Comparison of ENCODE assay signal across 8 mouse cellular contexts in genomic region chr10:60148087-60148486, GRCm38 (mm10). TPM values are rescaled to one million over a fixed set of nuclear protein-coding genes. Genes with fewer than 3 reads are reported as not detected.
A peak's percentile ranks its signal among the peaks of the same experiment; 100 is the strongest.
DNase-seq lines count a peak whose midpoint lies in the region; ATAC-seq and TF ChIP-seq lines count a peak whose summit lies in the region.

No protein-coding gene starts in this region.

- 4% methylated on average over 5 of the region's 5 CpGs for WGBS in liver, embryonic 11.5 days
- whole genome bisulfite sequencing in neural tube, embryonic 12.5 days, result 5% methylated on average over 5 of the region's 5 CpGs
- 4% methylated on average over 5 of the region's 5 CpGs for WGBS in stomach, postnatal 0 days

- no peak overlapping the region for H3ac ChIP-seq in C2C12 (ENCODE audit: control insufficient read depth, insufficient read length, low read depth)

- no peaks in the 10 kb centered on the region for H3K79me3 ChIP-seq in C2C12 (ENCODE audit: low read depth)

- no peaks in the 10 kb centered on the region for H3K27me3 ChIP-seq in C2C12 (ENCODE audit: control insufficient read depth, insufficient read depth, insufficient read length)
- H3K27me3 ChIP-seq in liver, embryonic 11.5 days (replicated peaks; ENCODE audit: control insufficient read depth, insufficient read depth, low read length), result no peaks in the 10 kb centered on the region
- no peaks in the 10 kb centered on the region for H3K27me3 ChIP-seq in neural tube, embryonic 12.5 days (replicated peaks)
- no peaks in the 10 kb centered on the region for H3K27me3 ChIP-seq in stomach, postnatal 0 days (ENCODE audit: control insufficient read depth, insufficient read depth, low read length)

- H3K4me2 ChIP-seq in liver, embryonic 11.5 days, result no peak overlapping the region
- H3K4me2 ChIP-seq in neural tube, embryonic 12.5 days (replicated peaks), result no peak overlapping the region
- no peak overlapping the region for H3K4me2 ChIP-seq in stomach, postnatal 0 days (replicated peaks; ENCODE audit: low read depth)

- no peak for TF ChIP-seq EP300 in stomach, postnatal 0 days (optimal IDR thresholded peaks at IDR 0.05)

- peak; percentile 43 for TF ChIP-seq CTCF in C2C12 (IDR thresholded peaks at IDR 0.05; ENCODE audit: control insufficient read depth, insufficient read depth, insufficient read length)
- TF ChIP-seq CTCF in stomach, postnatal 0 days (IDR thresholded peaks at IDR 0.05; ENCODE audit: low read depth), result peak; percentile 97

- H3K9ac ChIP-seq in liver, embryonic 11.5 days (ENCODE audit: low read depth, low read length), result no peak overlapping the region
- no peak overlapping the region for H3K9ac ChIP-seq in neural tube, embryonic 12.5 days
- H3K9ac ChIP-seq in stomach, postnatal 0 days (ENCODE audit: low read length), result no peak overlapping the region

- no peak overlapping the region for H3K27ac ChIP-seq in liver, embryonic 11.5 days (ENCODE audit: low read depth, low read length)
- H3K27ac ChIP-seq in neural tube, embryonic 12.5 days, result no peak overlapping the region
- no peak overlapping the region for H3K27ac ChIP-seq in stomach, postnatal 0 days (replicated peaks)

- H3K9me3 ChIP-seq in liver, embryonic 11.5 days (ENCODE audit: control insufficient read depth, low read length), result no peaks in the 10 kb centered on the region
- no peaks in the 10 kb centered on the region for H3K9me3 ChIP-seq in neural tube, embryonic 12.5 days
- H3K9me3 ChIP-seq in stomach, postnatal 0 days (ENCODE audit: control insufficient read depth, low read length), result no peaks in the 10 kb centered on the region

- peak; percentile 55 for DNase-seq in adrenal gland, adult 8-10 months
- DNase-seq in embryo, embryonic 10.5 days (ENCODE audit: low spot score), result peak; percentile 92
- peak; percentile 67 to 79 for DNase-seq in gastrocnemius, postnatal 4 days (ENCODE audit: low spot score in 2 of 2)
- peak; percentile 82 for DNase-seq in kidney, adult 18-20 months
- peak; percentile 68 for DNase-seq in liver, embryonic 11.5 days (ENCODE audit: low spot score)
- DNase-seq in stomach, postnatal 0 days (ENCODE audit: low spot score), result peak; percentile 89

- H3K79me2 ChIP-seq in C2C12 (ENCODE audit: control insufficient read depth, insufficient read depth), result no peaks in the 10 kb centered on the region

- H3K4me3 ChIP-seq in C2C12 (ENCODE audit: insufficient read depth, poor library complexity, severe bottlenecking), result no peak overlapping the region
- no peak overlapping the region for H3K4me3 ChIP-seq in liver, embryonic 11.5 days (ENCODE audit: low read depth, low read length)
- no peak overlapping the region for H3K4me3 ChIP-seq in neural tube, embryonic 12.5 days
- no peak overlapping the region for H3K4me3 ChIP-seq in stomach, postnatal 0 days (ENCODE audit: low read depth, low read length)

- H3K36me3 ChIP-seq in C2C12 (ENCODE audit: control insufficient read depth, insufficient read depth), result no peaks in the 10 kb centered on the region
- no peaks in the 10 kb centered on the region for H3K36me3 ChIP-seq in liver, embryonic 11.5 days (ENCODE audit: control insufficient read depth, insufficient read depth, low read length)
- H3K36me3 ChIP-seq in neural tube, embryonic 12.5 days, result no peaks in the 10 kb centered on the region
- H3K36me3 ChIP-seq in stomach, postnatal 0 days (ENCODE audit: control insufficient read depth, insufficient read depth, low read length), result no peaks in the 10 kb centered on the region

- ATAC-seq in liver, embryonic 11.5 days (replicated peaks; ENCODE audit: low FRiP score), result no peak
- ATAC-seq in neural tube, embryonic 12.5 days (ENCODE audit: low FRiP score, low read depth), result 0 out of 2 replicates have a peak, but pooled peaks have one; percentile 41
- ATAC-seq in stomach, postnatal 0 days (ENCODE audit: low FRiP score, low TSS enrichment), result peak; percentile 73

- H3K4me1 ChIP-seq in liver, embryonic 11.5 days (replicated peaks; ENCODE audit: control insufficient read depth, insufficient read depth, low read length), result no peaks in the 10 kb centered on the region; the same call in 1 of the 2 replicates
- H3K4me1 ChIP-seq in neural tube, embryonic 12.5 days, result peaks cover 6% of the 10 kb centered on the region; the same call in 1 of the 2 replicates
- no peaks in the 10 kb centered on the region for H3K4me1 ChIP-seq in stomach, postnatal 0 days (replicated peaks; ENCODE audit: control insufficient read depth, insufficient read depth)

TF ChIP-seq in C2C12, 6 proteins besides CTCF, POLR2A, EP300 and RAD21:
- TF ChIP-seq FOSL1 (IDR thresholded peaks at IDR 0.05; ENCODE audit: insufficient read depth, low read length, poor library complexity, severe bottlenecking), result no peak
- no peak for TF ChIP-seq MYOG (IDR thresholded peaks at IDR 0.05; ENCODE audit: control insufficient read depth, extremely low read depth, insufficient read length)
- TF ChIP-seq USF1 (IDR thresholded peaks at IDR 0.05; ENCODE audit: low read depth), result no peak
- TF ChIP-seq MAX (IDR thresholded peaks at IDR 0.05), result no peak
- TF ChIP-seq CEBPB (IDR thresholded peaks at IDR 0.05; ENCODE audit: low read depth), result no peak
- no peak for TF ChIP-seq MYOD1 (IDR thresholded peaks at IDR 0.05; ENCODE audit: control insufficient read depth, insufficient read length, low read depth)

RNA-seq across cellular contexts. Expression of gene Spock2, which starts 42.1 kb away (rescaled TPM):
- polyA plus RNA-seq in C2C12 (2012; fragmentation: generic; extraction: Trizol), result 12.1 TPM
- total RNA-seq in adrenal gland, adult 8-10 months (2022), result 10 to 100 TPM; 55.0 to 86.5 (median 65.1) TPM
- 1 to 10 TPM; 6.0 to 6.7 TPM for total RNA-seq in gastrocnemius, postnatal 4 days (2021)
- 0.44 and 0.52 TPM in 2 replicates for polyA plus RNA-seq in liver, embryonic 11.5 days (2014; fragmentation: Nextera tagmentation; extraction: Ambion mirVana)
- 68.8 and 74.6 TPM in 2 replicates for polyA plus RNA-seq in neural tube, embryonic 12.5 days (2016; fragmentation: Nextera tagmentation; extraction: Ambion mirVana)
- 3.6 and 4.1 TPM in 2 replicates for polyA plus RNA-seq in stomach, postnatal 0 days (2015; fragmentation: Nextera tagmentation; extraction: Ambion mirVana)
